Mouse (Mus musculus) bone marrow, adult 2 months (tissue): ENCODE measurements around the gene Col4a1.

Experiments used
- CTCF ChIP-seq: fragments of 200-500 bp; IDR thresholded peaks from 2 replicates; pipeline ENCODE4 v1.5.1; 2011; ENCODE audit warnings: low read length, control low read depth; ENCODE audit not compliant: control insufficient read depth, insufficient read depth
- POLR2A ChIP-seq: fragments of 200-500 bp; IDR thresholded peaks from 2 replicates; pipeline ENCODE4 v1.6.1; 2011; ENCODE audit warnings: low read depth, mild to moderate bottlenecking, control low read depth, low read length, borderline replicate concordance; ENCODE audit not compliant: control insufficient read depth

- no peak for TF ChIP-seq CTCF
- no peak for TF ChIP-seq POLR2A
These were observed 60.3 kb downstream of the Col4a1 start for GRCm38 (mm10) chr8:11252235-11252774.
